Mouse (Mus musculus) forebrain, embryonic 14.5 days (tissue): ENCODE measurements around the gene Trappc12. TPM values are rescaled to one million over a fixed set of nuclear protein-coding genes. Genes with fewer than 3 reads are reported as not detected.
A peak's percentile ranks its signal among the peaks of the same experiment; 100 is the strongest.

Source experiments
- ATAC-seq: fragments of 200-750 bp; cut with Nextera tagmentation; 2 replicates; pipeline ENCODE4 v1.8.0; 2017; ENCODE audit warnings: mild to moderate bottlenecking, moderate library complexity
- DNase-seq: peaks from one replicate; pipeline ENCODE4 v3.0.0-alpha.2; 2015; ENCODE audit warnings: low spot score
- H3K27ac ChIP-seq: fragments of 300-500 bp; sonication (generic); 2 replicates; pipeline ENCODE4 v1.5.1; 2014; ENCODE audit warnings: low read depth, mild to moderate bottlenecking, control low read depth, low read length, moderate library complexity
- H3K27me3 ChIP-seq: fragments of 300-500 bp; sonication (generic); replicated peaks from 2 replicates; pipeline ENCODE4 v1.6.1; 2014; ENCODE audit warnings: low read length, control low read depth, mixed read lengths; ENCODE audit not compliant: control insufficient read depth, insufficient read depth
- H3K36me3 ChIP-seq: fragments of 300-500 bp; sonication (generic); 2 replicates; pipeline ENCODE4 v1.6.1; 2014; ENCODE audit warnings: low read length, control low read depth; ENCODE audit not compliant: control insufficient read depth, insufficient read depth
- H3K4me1 ChIP-seq: fragments of 300-500 bp; sonication (generic); 2 replicates; pipeline ENCODE4 v1.6.1; 2014; ENCODE audit warnings: antibody characterized with exemption, low read length, control low read depth; ENCODE audit not compliant: control insufficient read depth, insufficient read depth
- H3K4me2 ChIP-seq: fragments of 300-500 bp; sonication (generic); 2 replicates; pipeline ENCODE4 v1.6.1; 2014; ENCODE audit warnings: mild to moderate bottlenecking, control low read depth, low read length
- H3K4me3 ChIP-seq: fragments of 300-500 bp; sonication (generic); 2 replicates; pipeline ENCODE4 v1.5.1; 2014; ENCODE audit warnings: low read depth, low read length, control low read depth
- H3K9ac ChIP-seq: fragments of 300-500 bp; sonication (generic); 2 replicates; pipeline ENCODE4 v1.6.1; 2014; ENCODE audit warnings: mild to moderate bottlenecking, low read length, control low read depth, moderate library complexity
- H3K9me3 ChIP-seq: fragments of 300-500 bp; sonication (generic); replicated peaks from 2 replicates; pipeline ENCODE4 v1.6.1; 2016; ENCODE audit warnings: low read length, control low read depth, mixed read lengths; ENCODE audit not compliant: control insufficient read depth
- WGBS: fragments of 180-500 bp; shearing (Covaris S2); extraction: QIAGEN DNeasy Blood & Tissue Kit; methylation state at CpG from one replicate; pipeline ENCODE4 v1.1.7; 2014; 5-methylcytosine and 5-hydroxymethylcytosine counted together
- polyA plus RNA-seq: library from polyadenylated mRNA; unstranded; fragments of >200 nt; fragmentation: Nextera tagmentation; extraction: Ambion mirVana; gene quantifications from 2 replicates; pipeline ENCODE4 v1.2.1, GENCODE M21; 2014

Trappc12 gene
- polyA plus RNA-seq, 1 experiment from 2014 or later, result 38.4 TPM

GRCm38 (mm10) chr12:28686199-28686879 lies 63.9 kb downstream of the Trappc12 start:
- H3K4me3 ChIP-seq, result no peak overlapping the region
- no peak for ATAC-seq
- no peak overlapping the region for H3K9ac ChIP-seq
- no peaks in the 10 kb centered on the region for H3K4me1 ChIP-seq
- H3K9me3 ChIP-seq, result no peaks in the 10 kb centered on the region
- H3K36me3 ChIP-seq, result peaks cover 21% of the 10 kb centered on the region
- H3K27ac ChIP-seq, result no peak overlapping the region
- no peaks in the 10 kb centered on the region for H3K27me3 ChIP-seq
- 64% methylated on average over 8 of the region's 8 CpGs for WGBS
- no peak overlapping the region for H3K4me2 ChIP-seq
- DNase-seq, result no peak

- WGBS, result 86% methylated on average over 3 of the region's 3 CpGs
- Histone ChIP-seq H3K4me1 (no peaks in the 10 kb centered on the region), H3K4me2 (no peak overlapping the region), H3K9me3 (no peaks in the 10 kb centered on the region), H3K27me3 (no peaks in the 10 kb centered on the region), H3K4me3 (no peak overlapping the region), H3K27ac (no peak overlapping the region), H3K9ac (no peak overlapping the region), H3K36me3 (peaks cover 15% of the 10 kb centered on the region)
- DNase-seq (no peak), ATAC-seq (no peak)
Observed at GRCm38 (mm10) chr12:28685771-28686170, 64.5 kb downstream of the Trappc12 start.

GRCm38 (mm10) chr12:28684674-28685073 lies 65.6 kb downstream of the Trappc12 start:
- H3K27me3 ChIP-seq, result no peaks in the 10 kb centered on the region
- H3K27ac ChIP-seq, result no peak overlapping the region
- ATAC-seq (no peak), DNase-seq (no peak)
- no peaks in the 10 kb centered on the region for H3K9me3 ChIP-seq
- no peaks in the 10 kb centered on the region for H3K4me1 ChIP-seq
- H3K4me3 ChIP-seq, result no peak overlapping the region
- H3K4me2 ChIP-seq, result no peak overlapping the region
- H3K36me3 ChIP-seq, result peaks cover 8% of the 10 kb centered on the region; the same call in 1 of the 2 replicates
- WGBS, result 88% methylated on average over 1 of the region's 1 CpGs
- H3K9ac ChIP-seq, result no peak overlapping the region

- peak overlapping the region; percentile 92 for H3K27ac ChIP-seq
- H3K4me3 ChIP-seq, result peak overlapping the region; percentile 51
- H3K27me3 ChIP-seq, result no peaks in the 10 kb centered on the region
- H3K9ac ChIP-seq, result peak overlapping the region; percentile 69
- no peaks in the 10 kb centered on the region for H3K36me3 ChIP-seq
- DNase-seq (no peak), ATAC-seq (no peak)
- no peaks in the 10 kb centered on the region for H3K9me3 ChIP-seq
- 73% methylated on average over 5 of the region's 5 CpGs for WGBS
- H3K4me1 ChIP-seq, result peaks cover 7% of the 10 kb centered on the region
- H3K4me2 ChIP-seq, result peak overlapping the region; percentile 61
Observed at GRCm38 (mm10) chr12:28675925-28676209, 74.4 kb downstream of the Trappc12 start.

- peak; percentile 97 for ATAC-seq
- H3K4me3 ChIP-seq, result peak within 1 kb of the TSS; percentile 51
- peak; percentile 94 for DNase-seq
- H3K36me3 ChIP-seq, result no peaks in the 10 kb centered on the region
- peak within 1 kb of the TSS; percentile 92 for H3K27ac ChIP-seq
- no peaks in the 10 kb centered on the region for H3K27me3 ChIP-seq
- peak within 1 kb of the TSS; percentile 69 for H3K9ac ChIP-seq
- H3K4me2 ChIP-seq, result peak within 1 kb of the TSS; percentile 61
- 5% methylated on average over 43 of the region's 53 CpGs for WGBS
- H3K9me3 ChIP-seq, result no peaks in the 10 kb centered on the region
- H3K4me1 ChIP-seq, result peaks cover 7% of the 10 kb centered on the region
Observed at GRCm38 (mm10) chr12:28675121-28675924, 74.9 kb downstream of the Trappc12 start, which contains the start of gene Adi1. TSS of gene Adi1 (plus strand) at chr12:28675231.

- WGBS, result 86% methylated on average over 10 of the region's 10 CpGs
- no peak for DNase-seq
- Histone ChIP-seq H3K9me3 (no peaks in the 10 kb centered on the region), H3K4me3 (no peak overlapping the region), H3K36me3 (no peaks in the 10 kb centered on the region), H3K4me2 (peak overlapping the region; percentile 61; the same call in 1 of the 2 replicates), H3K27ac (0 out of 2 replicates have a peak overlapping the region, but pooled peaks have one; percentile 92), H3K9ac (no peak overlapping the region), H3K4me1 (peaks cover 7% of the 10 kb centered on the region), H3K27me3 (no peaks in the 10 kb centered on the region)
- ATAC-seq, result no peak
Observed at GRCm38 (mm10) chr12:28674038-28674720, 76.1 kb downstream of the Trappc12 start.

- no peak overlapping the region for H3K4me2 ChIP-seq
- H3K9ac ChIP-seq, result peak overlapping the region; percentile 8; the same call in 1 of the 2 replicates
- 67% methylated on average over 8 of the region's 8 CpGs for WGBS
- no peak for ATAC-seq
- no peaks in the 10 kb centered on the region for H3K36me3 ChIP-seq
- H3K4me1 ChIP-seq, result 0 out of 2 replicates have a peak, but pooled peaks cover 6% of the 10 kb centered on the region
- no peak overlapping the region for H3K4me3 ChIP-seq
- H3K9me3 ChIP-seq, result no peaks in the 10 kb centered on the region
- DNase-seq, result no peak
- H3K27ac ChIP-seq, result no peak overlapping the region
- no peaks in the 10 kb centered on the region for H3K27me3 ChIP-seq
Observed at GRCm38 (mm10) chr12:28667287-28667686, 83.0 kb downstream of the Trappc12 start.

GRCm38 (mm10) chr12:28666734-28667133 lies 83.5 kb downstream of the Trappc12 start:
- no peaks in the 10 kb centered on the region for H3K9me3 ChIP-seq
- DNase-seq (no peak), ATAC-seq (no peak)
- H3K27me3 ChIP-seq, result no peaks in the 10 kb centered on the region
- H3K27ac ChIP-seq, result no peak overlapping the region
- no peak overlapping the region for H3K4me2 ChIP-seq
- H3K36me3 ChIP-seq, result no peaks in the 10 kb centered on the region
- no peak overlapping the region for H3K4me3 ChIP-seq
- 0 out of 2 replicates have a peak, but pooled peaks cover 6% of the 10 kb centered on the region for H3K4me1 ChIP-seq
- no peak overlapping the region for H3K9ac ChIP-seq
- 77% methylated on average over 4 of the region's 4 CpGs for WGBS
